Mouse (Mus musculus): ENCODE measurements around the gene Retsat. TPM values are rescaled to one million over a fixed set of nuclear protein-coding genes. Genes with fewer than 3 reads are reported as not detected.
A peak's percentile ranks its signal among the peaks of the same experiment; 100 is the strongest.

The Retsat gene
- polyA plus RNA-seq, 1 experiment from 2014 or later = 13.2 TPM

GRCm38 (mm10) chr6:72627276-72627675, 29.0 kb downstream of the Retsat start:
- no peaks in the 10 kb centered on the region for H3K27me3 ChIP-seq
- 0 out of 2 replicates have a peak, but pooled peaks cover 2% of the 10 kb centered on the region for H3K36me3 ChIP-seq
- H3K9me3 ChIP-seq (replicated peaks) = no peaks in the 10 kb centered on the region
- no peak overlapping the region for H3K9ac ChIP-seq
- no peak overlapping the region for H3K4me3 ChIP-seq (replicated peaks)
- no peaks in the 10 kb centered on the region for H3K4me1 ChIP-seq (replicated peaks)
- ATAC-seq (ENCODE audit: low read depth) = no peak
- 85% methylated on average over 16 of the region's 16 CpGs for WGBS (ENCODE audit: insufficient replicate concordance)
- H3K4me2 ChIP-seq = no peak overlapping the region
- no peak for DNase-seq
- H3K27ac ChIP-seq = no peak overlapping the region

- DNase-seq (no peak), ATAC-seq (ENCODE audit: low read depth) (no peak)
- Histone ChIP-seq H3K4me3 (replicated peaks) (no peak overlapping the region), H3K27me3 (no peaks in the 10 kb centered on the region), H3K4me1 (replicated peaks) (peaks cover 7% of the 10 kb centered on the region), H3K36me3 (0 out of 2 replicates have a peak, but pooled peaks cover 5% of the 10 kb centered on the region), H3K4me2 (no peak overlapping the region), H3K9ac (no peak overlapping the region), H3K9me3 (replicated peaks) (no peaks in the 10 kb centered on the region), H3K27ac (no peak overlapping the region)
- 79% methylated on average over 2 of the region's 2 CpGs for WGBS (ENCODE audit: insufficient replicate concordance)
These were observed 32.1 kb downstream of the Retsat start for GRCm38 (mm10) chr6:72630370-72630769.

- peaks cover 7% of the 10 kb centered on the region for H3K4me1 ChIP-seq (replicated peaks)
- no peak overlapping the region for H3K4me3 ChIP-seq (replicated peaks)
- no peak overlapping the region for H3K4me2 ChIP-seq
- 77% methylated on average over 14 of the region's 14 CpGs for WGBS (ENCODE audit: insufficient replicate concordance)
- no peak overlapping the region for H3K27ac ChIP-seq
- H3K27me3 ChIP-seq = no peaks in the 10 kb centered on the region
- H3K9me3 ChIP-seq (replicated peaks) = no peaks in the 10 kb centered on the region
- no peak for DNase-seq
- 0 out of 2 replicates have a peak, but pooled peaks cover 5% of the 10 kb centered on the region for H3K36me3 ChIP-seq
- H3K9ac ChIP-seq = no peak overlapping the region
- ATAC-seq (ENCODE audit: low read depth) = no peak
These were observed 32.7 kb downstream of the Retsat start for GRCm38 (mm10) chr6:72630961-72631360.

- Histone ChIP-seq H3K9me3 (replicated peaks) (no peaks in the 10 kb centered on the region), H3K9ac (no peak overlapping the region), H3K36me3 (0 out of 2 replicates have a peak, but pooled peaks cover 5% of the 10 kb centered on the region), H3K27ac (no peak overlapping the region), H3K4me1 (replicated peaks) (peaks cover 14% of the 10 kb centered on the region), H3K27me3 (no peaks in the 10 kb centered on the region), H3K4me3 (replicated peaks) (no peak overlapping the region), H3K4me2 (no peak overlapping the region)
- WGBS (ENCODE audit: insufficient replicate concordance) = 58% methylated on average over 6 of the region's 6 CpGs
- ATAC-seq (ENCODE audit: low read depth) (no peak), DNase-seq (no peak)
These were observed 33.4 kb downstream of the Retsat start for GRCm38 (mm10) chr6:72631700-72632099.

GRCm38 (mm10) chr6:72634311-72634710, 36.0 kb downstream of the Retsat start:
- no peak overlapping the region for H3K9ac ChIP-seq
- H3K4me2 ChIP-seq = no peak overlapping the region
- H3K4me1 ChIP-seq (replicated peaks) = peaks cover 14% of the 10 kb centered on the region
- 35% methylated on average over 10 of the region's 10 CpGs for WGBS (ENCODE audit: insufficient replicate concordance)
- no peak overlapping the region; the same call in 1 of the 2 replicates for H3K27ac ChIP-seq
- no peaks in the 10 kb centered on the region for H3K27me3 ChIP-seq
- H3K4me3 ChIP-seq (replicated peaks) = no peak overlapping the region
- 0 out of 2 replicates have a peak, but pooled peaks cover 5% of the 10 kb centered on the region for H3K36me3 ChIP-seq
- H3K9me3 ChIP-seq (replicated peaks) = no peaks in the 10 kb centered on the region
- DNase-seq = no peak
- no peak for ATAC-seq (ENCODE audit: low read depth)

- H3K4me2 ChIP-seq = no peak overlapping the region
- 0 out of 2 replicates have a peak, but pooled peaks cover 5% of the 10 kb centered on the region for H3K36me3 ChIP-seq
- no peak overlapping the region for H3K4me3 ChIP-seq (replicated peaks)
These were observed 37.6 kb downstream of the Retsat start for GRCm38 (mm10) chr6:72635760-72636431.

GRCm38 (mm10) chr6:72636940-72637339, 38.7 kb downstream of the Retsat start:
- H3K9me3 ChIP-seq (replicated peaks) = no peaks in the 10 kb centered on the region
- no peak for ATAC-seq (ENCODE audit: low read depth)
- WGBS (ENCODE audit: insufficient replicate concordance) = 47% methylated on average over 3 of the region's 3 CpGs
- peaks cover 14% of the 10 kb centered on the region for H3K4me1 ChIP-seq (replicated peaks)
- no peak for DNase-seq
- 0 out of 2 replicates have a peak, but pooled peaks cover 3% of the 10 kb centered on the region for H3K36me3 ChIP-seq
- no peak overlapping the region for H3K27ac ChIP-seq
- H3K27me3 ChIP-seq = no peaks in the 10 kb centered on the region
- H3K9ac ChIP-seq = no peak overlapping the region
- no peak overlapping the region for H3K4me2 ChIP-seq
- no peak overlapping the region for H3K4me3 ChIP-seq (replicated peaks)

More at GRCm38 (mm10) chr6:72635760-72636431, 37.6 kb downstream of the Retsat start:
- Histone ChIP-seq H3K9ac (no peak overlapping the region), H3K27ac (no peak overlapping the region), H3K4me1 (replicated peaks) (peaks cover 14% of the 10 kb centered on the region), H3K27me3 (no peaks in the 10 kb centered on the region), H3K9me3 (replicated peaks) (no peaks in the 10 kb centered on the region)
- no peak for ATAC-seq (ENCODE audit: low read depth)
- peak; percentile 23 for DNase-seq
- 43% methylated on average over 12 of the region's 12 CpGs for WGBS (ENCODE audit: insufficient replicate concordance)

- Histone ChIP-seq H3K9me3 (replicated peaks) (no peaks in the 10 kb centered on the region), H3K4me3 (replicated peaks) (no peak overlapping the region), H3K4me1 (replicated peaks) (peaks cover 3% of the 10 kb centered on the region), H3K9ac (no peak overlapping the region), H3K27ac (no peak overlapping the region), H3K36me3 (no peaks in the 10 kb centered on the region), H3K4me2 (no peak overlapping the region), H3K27me3 (no peaks in the 10 kb centered on the region)
- 62% methylated on average over 18 of the region's 18 CpGs for WGBS (ENCODE audit: insufficient replicate concordance)
- DNase-seq (no peak), ATAC-seq (ENCODE audit: low read depth) (no peak)
These were observed 43.1 kb downstream of the Retsat start for GRCm38 (mm10) chr6:72641218-72641954.

GRCm38 (mm10) chr6:72644576-72644975, 46.3 kb downstream of the Retsat start:
- no peak for DNase-seq
- Histone ChIP-seq H3K4me1 (replicated peaks) (no peaks in the 10 kb centered on the region), H3K27ac (no peak overlapping the region), H3K9me3 (replicated peaks) (no peaks in the 10 kb centered on the region), H3K4me3 (replicated peaks) (no peak overlapping the region), H3K4me2 (no peak overlapping the region), H3K27me3 (no peaks in the 10 kb centered on the region), H3K36me3 (no peaks in the 10 kb centered on the region), H3K9ac (no peak overlapping the region)
- ATAC-seq (ENCODE audit: low read depth) = no peak
- WGBS (ENCODE audit: insufficient replicate concordance) = 58% methylated on average over 4 of the region's 4 CpGs

- Histone ChIP-seq H3K36me3 (no peaks in the 10 kb centered on the region), H3K9ac (no peak overlapping the region), H3K4me3 (replicated peaks) (no peak overlapping the region), H3K4me1 (replicated peaks) (no peaks in the 10 kb centered on the region), H3K9me3 (replicated peaks) (no peaks in the 10 kb centered on the region), H3K27ac (no peak overlapping the region), H3K4me2 (no peak overlapping the region), H3K27me3 (no peaks in the 10 kb centered on the region)
- DNase-seq = no peak
- no peak for ATAC-seq (ENCODE audit: low read depth)
- 73% methylated on average over 7 of the region's 7 CpGs for WGBS (ENCODE audit: insufficient replicate concordance)
These were observed 47.1 kb downstream of the Retsat start for GRCm38 (mm10) chr6:72645364-72645763.

- Histone ChIP-seq H3K36me3 (no peaks in the 10 kb centered on the region), H3K4me2 (no peak overlapping the region), H3K4me3 (replicated peaks) (no peak overlapping the region), H3K9me3 (replicated peaks) (no peaks in the 10 kb centered on the region), H3K27me3 (no peaks in the 10 kb centered on the region), H3K27ac (no peak overlapping the region), H3K4me1 (replicated peaks) (no peaks in the 10 kb centered on the region), H3K9ac (no peak overlapping the region)
- DNase-seq (peak; percentile 22), ATAC-seq (ENCODE audit: low read depth) (no peak)
- 56% methylated on average over 10 of the region's 10 CpGs for WGBS (ENCODE audit: insufficient replicate concordance)
These were observed 49.1 kb downstream of the Retsat start for GRCm38 (mm10) chr6:72647383-72647820.
